ENCODE assay signal across 28 mouse cellular contexts in genomic region chr15:30550956-30551355, GRCm38 (mm10).
DNase-seq lines count a peak whose midpoint lies in the region; ATAC-seq and TF ChIP-seq lines count a peak whose summit lies in the region.
"Had no signal": no experiment of that assay in that cellular context is flagged by ENCODE, and none has a peak within 500 bp of the region (broad histone marks: within the 10 kb centered on the region; RNA-seq: fewer than 3 reads in every experiment).

No protein-coding gene starts in this region.

- peak; percentile 36; the same call in 1 of the 2 replicates for ATAC-seq in frontal cortex, adult (ENCODE audit: low TSS enrichment)
- ATAC-seq: CD4-positive, CD25-positive, alpha-beta regulatory T cell, adult 4 months; forebrain, postnatal 0 days had no signal

- no peaks in the 10 kb centered on the region for H3K36me3 ChIP-seq in C2C12 (ENCODE audit: control insufficient read depth, insufficient read depth)
- H3K36me3 ChIP-seq: embryonic facial prominence, embryonic 10.5 days; embryonic facial prominence, embryonic 13.5 days; forebrain, embryonic 12.5 days; heart, embryonic 10.5 days; heart, embryonic 13.5 days; hindbrain, embryonic 12.5 days; hindbrain, embryonic 15.5 days had no signal

- H3K79me3 ChIP-seq in C2C12 (ENCODE audit: low read depth), result no peaks in the 10 kb centered on the region

- H3ac ChIP-seq in C2C12 (ENCODE audit: control insufficient read depth, insufficient read length, low read depth), result no peak overlapping the region

- no peaks in the 10 kb centered on the region for H3K79me2 ChIP-seq in C2C12 (ENCODE audit: control insufficient read depth, insufficient read depth)

- TF ChIP-seq CTCF in C2C12 (IDR thresholded peaks at IDR 0.05; ENCODE audit: control insufficient read depth, insufficient read depth, insufficient read length), result no peak

- DNase-seq in frontal cortex, postnatal 14 days (ENCODE audit: low spot score in 2 of 2), result no peak
- peak; percentile 16 for DNase-seq in layer of hippocampus, adult 9-11 months
- DNase-seq in layer of hippocampus, adult 9-10 months (ENCODE audit: low spot score), result no peak
- DNase-seq in spleen, postnatal 36 days (ENCODE audit: low spot score in 2 of 2), result no peak
- DNase-seq: adrenal gland, adult 2 months; adrenal gland, postnatal 14 days; B cell, adult 2 months; cerebellum, adult 11-12 months; cerebellum, adult 8-10 months; cerebellum, postnatal 10 days; cerebellum, postnatal 36 days; embryo, embryonic 11 days; forebrain, postnatal 0 days; gastrocnemius, postnatal 10 days; gastrocnemius, postnatal 36 days; heart, adult 2 months; heart, postnatal 14 days had no signal

- H3K4me3 ChIP-seq in C2C12 (ENCODE audit: insufficient read depth, poor library complexity, severe bottlenecking), result no peak overlapping the region
- H3K4me3 ChIP-seq: embryonic facial prominence, embryonic 10.5 days; embryonic facial prominence, embryonic 13.5 days; erythroblast, embryonic 14.5 days; forebrain, embryonic 12.5 days; heart, adult 2 months; heart, embryonic 10.5 days; heart, embryonic 13.5 days; hindbrain, embryonic 12.5 days; hindbrain, embryonic 15.5 days had no signal

- H3K27me3 ChIP-seq in C2C12 (ENCODE audit: control insufficient read depth, insufficient read depth, insufficient read length), result no peaks in the 10 kb centered on the region
- H3K27me3 ChIP-seq: embryonic facial prominence, embryonic 13.5 days; forebrain, embryonic 12.5 days; heart, embryonic 13.5 days; hindbrain, embryonic 12.5 days; hindbrain, embryonic 15.5 days had no signal

TF ChIP-seq in C2C12, 6 proteins besides CTCF, POLR2A, EP300 and RAD21:
- TF ChIP-seq MYOD1 (IDR thresholded peaks at IDR 0.05; ENCODE audit: control insufficient read depth, insufficient read length, low read depth) (no peak), FOSL1 (IDR thresholded peaks at IDR 0.05; ENCODE audit: insufficient read depth, low read length, poor library complexity, severe bottlenecking) (no peak), USF1 (IDR thresholded peaks at IDR 0.05; ENCODE audit: low read depth) (peak; percentile 39)
